Mouse (Mus musculus): ENCODE measurements at regions not wholly inside any gene's neighbourhood (a gene's known extent, or its start where the extent isn't known, plus 50 kb on each side); places are given as distances from the start of the nearest gene placed in this dataset.

- no peak for TF ChIP-seq CTCF (IDR thresholded peaks at IDR 0.05; ENCODE audit: insufficient read depth, low read depth, low read length)
- TF ChIP-seq POLR2A (IDR thresholded peaks at IDR 0.05; ENCODE audit: insufficient read depth, low read depth, low read length), result no peak
Observed at GRCm38 (mm10) chr4:81512396-81512795, 69.8 kb upstream of the Mpdz start.

Data from olfactory bulb, adult 2 months (tissue).